Mouse (Mus musculus): ENCODE measurements around the gene Rbm38.

- TF ChIP-seq CTCF (conservative IDR thresholded peaks at IDR 0.05; ENCODE audit: insufficient read depth, insufficient read length, low read depth, low read length) (no peak), POLR2A (IDR thresholded peaks at IDR 0.05; ENCODE audit: low read depth, low read length) (no peak)
These were observed 48.4 kb upstream of the Rbm38 start for GRCm38 (mm10) chr2:172971865-172972264.

All from kidney, adult 2 months (tissue).